Mouse (Mus musculus): ENCODE results near the gene Nek4. TPM values are rescaled to one million over a fixed set of nuclear protein-coding genes. Genes with fewer than 3 reads are reported as not detected.
A peak's percentile ranks its signal among the peaks of the same experiment; 100 is the strongest.

Gene Nek4
- total and polyA plus RNA-seq, 2 experiments = 3.1 to 6.7 TPM

- peak; percentile 65 for DNase-seq (ENCODE audit: extremely low read depth, low read depth, low spot score)
- H3K4me1 ChIP-seq (ENCODE audit: control insufficient read depth, insufficient read depth, low read length) = no peaks in the 10 kb centered on the region; the same call in 1 of the 2 replicates
Measured at GRCm38 (mm10) chr14:31001307-31002205, 50.4 kb downstream of the Nek4 start, which contains the start of the genes Glt8d1 and Spcs1. TSS of gene Glt8d1 (plus strand) at chr14:31001400. TSS of gene Spcs1 (minus strand) at chr14:31001672.

GRCm38 (mm10) chr14:31004527-31004926, 53.4 kb downstream of the Nek4 start:
- Histone ChIP-seq H3K36me3 (ENCODE audit: control insufficient read depth, insufficient read depth, low read length) (peaks cover 6% of the 10 kb centered on the region), H3K27ac (replicated peaks; ENCODE audit: insufficient read depth, low read depth, low read length) (no peak overlapping the region), H3K9ac (ENCODE audit: low read depth, low read length) (no peak overlapping the region), H3K4me3 (ENCODE audit: insufficient read depth, low read depth, low read length) (no peak overlapping the region), H3K27me3 (ENCODE audit: control insufficient read depth, insufficient read depth, low read length) (no peaks in the 10 kb centered on the region), H3K79me2 (ENCODE audit: control insufficient read depth, insufficient read depth, low read length) (peaks cover 3% of the 10 kb centered on the region; the same call in 1 of the 2 replicates), H3K4me1 (ENCODE audit: control insufficient read depth, insufficient read depth, low read length) (no peaks in the 10 kb centered on the region; the same call in 1 of the 2 replicates)
- WGBS = 72% methylated on average over 2 of the region's 2 CpGs
- no peak for TF ChIP-seq POLR2A (IDR thresholded peaks at IDR 0.05; ENCODE audit: extremely low read depth, insufficient read depth, low read length)
- no peak for TF ChIP-seq CTCF (IDR thresholded peaks at IDR 0.05; ENCODE audit: low read depth, low read length)
- no peak for DNase-seq (ENCODE audit: extremely low read depth, low read depth, low spot score)

More at GRCm38 (mm10) chr14:31001307-31002205, 50.4 kb downstream of the Nek4 start, which contains the start of the genes Glt8d1 and Spcs1:
- TF ChIP-seq POLR2A (IDR thresholded peaks at IDR 0.05; ENCODE audit: extremely low read depth, insufficient read depth, low read length) (peak; percentile 71), CTCF (IDR thresholded peaks at IDR 0.05; ENCODE audit: low read depth, low read length) (no peak)
- Histone ChIP-seq H3K79me2 (ENCODE audit: control insufficient read depth, insufficient read depth, low read length) (peaks cover 3% of the 10 kb centered on the region; the same call in 1 of the 2 replicates), H3K27ac (replicated peaks; ENCODE audit: insufficient read depth, low read depth, low read length) (peak within 1 kb of the TSS; percentile 89), H3K9ac (ENCODE audit: low read depth, low read length) (peak within 1 kb of the TSS; percentile 95), H3K27me3 (ENCODE audit: control insufficient read depth, insufficient read depth, low read length) (no peaks in the 10 kb centered on the region), H3K36me3 (ENCODE audit: control insufficient read depth, insufficient read depth, low read length) (peaks cover 3% of the 10 kb centered on the region; the same call in 1 of the 2 replicates), H3K4me3 (ENCODE audit: insufficient read depth, low read depth, low read length) (peak within 1 kb of the TSS; percentile 99)
- WGBS = under 1% methylated on average over 84 of the region's 84 CpGs

GRCm38 (mm10) chr14:31006779-31007178, 55.6 kb downstream of the Nek4 start:
- H3K36me3 ChIP-seq (ENCODE audit: control insufficient read depth, insufficient read depth, low read length) = peaks cover 23% of the 10 kb centered on the region
- no peak overlapping the region for H3K27ac ChIP-seq (replicated peaks; ENCODE audit: insufficient read depth, low read depth, low read length)
- H3K79me2 ChIP-seq (ENCODE audit: control insufficient read depth, insufficient read depth, low read length) = no peaks in the 10 kb centered on the region
- no peak for TF ChIP-seq POLR2A (IDR thresholded peaks at IDR 0.05; ENCODE audit: extremely low read depth, insufficient read depth, low read length)
- no peak for TF ChIP-seq CTCF (IDR thresholded peaks at IDR 0.05; ENCODE audit: low read depth, low read length)
- WGBS = 92% methylated on average over 5 of the region's 5 CpGs
- H3K27me3 ChIP-seq (ENCODE audit: control insufficient read depth, insufficient read depth, low read length) = no peaks in the 10 kb centered on the region
- no peaks in the 10 kb centered on the region; the same call in 1 of the 2 replicates for H3K4me1 ChIP-seq (ENCODE audit: control insufficient read depth, insufficient read depth, low read length)
- H3K4me3 ChIP-seq (ENCODE audit: insufficient read depth, low read depth, low read length) = no peak overlapping the region
- DNase-seq (ENCODE audit: extremely low read depth, low read depth, low spot score) = no peak
- H3K9ac ChIP-seq (ENCODE audit: low read depth, low read length) = no peak overlapping the region

DNA sequence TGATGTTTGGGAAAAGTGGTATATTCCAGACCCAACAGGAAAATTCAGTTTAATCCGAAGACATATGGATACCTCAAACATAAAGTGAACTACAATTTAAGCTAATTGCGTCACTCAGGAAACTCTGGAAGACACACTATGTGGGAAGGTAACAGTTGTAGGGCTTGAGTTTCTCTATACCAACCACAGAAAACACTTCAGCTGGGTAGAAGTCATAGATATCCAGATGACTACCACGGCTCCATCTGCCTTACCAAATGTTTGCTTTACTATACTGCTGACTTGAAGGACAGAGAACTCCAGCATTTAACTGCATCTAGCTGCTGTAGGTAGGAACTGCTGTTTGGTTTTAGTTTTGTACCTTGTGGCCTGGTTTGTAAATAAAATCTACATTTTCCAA, 60.4 kb downstream of the Nek4 start:
- Histone ChIP-seq H3K36me3 (ENCODE audit: control insufficient read depth, insufficient read depth, low read length) (peaks cover 65% of the 10 kb centered on the region), H3K27me3 (ENCODE audit: control insufficient read depth, insufficient read depth, low read length) (no peaks in the 10 kb centered on the region), H3K4me1 (ENCODE audit: control insufficient read depth, insufficient read depth, low read length) (no peaks in the 10 kb centered on the region), H3K4me3 (ENCODE audit: insufficient read depth, low read depth, low read length) (no peak overlapping the region), H3K9ac (ENCODE audit: low read depth, low read length) (no peak overlapping the region), H3K27ac (replicated peaks; ENCODE audit: insufficient read depth, low read depth, low read length) (no peak overlapping the region), H3K79me2 (ENCODE audit: control insufficient read depth, insufficient read depth, low read length) (no peaks in the 10 kb centered on the region)
- no peak for TF ChIP-seq CTCF (IDR thresholded peaks at IDR 0.05; ENCODE audit: low read depth, low read length)
- no peak for TF ChIP-seq POLR2A (IDR thresholded peaks at IDR 0.05; ENCODE audit: extremely low read depth, insufficient read depth, low read length)
- DNase-seq (ENCODE audit: extremely low read depth, low read depth, low spot score) = no peak
- WGBS = 92% methylated on average over 3 of the region's 3 CpGs

GRCm38 (mm10) chr14:31013928-31014327, 62.8 kb downstream of the Nek4 start:
- WGBS = 95% methylated on average over 2 of the region's 2 CpGs
- TF ChIP-seq CTCF (IDR thresholded peaks at IDR 0.05; ENCODE audit: low read depth, low read length) = no peak
- no peak for TF ChIP-seq POLR2A (IDR thresholded peaks at IDR 0.05; ENCODE audit: extremely low read depth, insufficient read depth, low read length)

More at GRCm38 (mm10) chr14:31013928-31014327, 62.8 kb downstream of the Nek4 start:
- H3K4me3 ChIP-seq (ENCODE audit: insufficient read depth, low read depth, low read length) = no peak overlapping the region
- DNase-seq (ENCODE audit: extremely low read depth, low read depth, low spot score) = no peak
- H3K4me1 ChIP-seq (ENCODE audit: control insufficient read depth, insufficient read depth, low read length) = peaks cover 2% of the 10 kb centered on the region
- H3K9ac ChIP-seq (ENCODE audit: low read depth, low read length) = no peak overlapping the region
- H3K27me3 ChIP-seq (ENCODE audit: control insufficient read depth, insufficient read depth, low read length) = no peaks in the 10 kb centered on the region
- H3K27ac ChIP-seq (replicated peaks; ENCODE audit: insufficient read depth, low read depth, low read length) = no peak overlapping the region
- peaks cover 73% of the 10 kb centered on the region for H3K36me3 ChIP-seq (ENCODE audit: control insufficient read depth, insufficient read depth, low read length)
- no peaks in the 10 kb centered on the region for H3K79me2 ChIP-seq (ENCODE audit: control insufficient read depth, insufficient read depth, low read length)
